13 mouse cellular contexts compared by ENCODE assay signal in genomic region chr17:67346921-67347320, GRCm38 (mm10). TPM values are rescaled to one million over a fixed set of nuclear protein-coding genes. Genes with fewer than 3 reads are reported as not detected.
DNase-seq lines count a peak whose midpoint lies in the region; ATAC-seq and TF ChIP-seq lines count a peak whose summit lies in the region.
"Had no signal": no experiment of that assay in that cellular context is flagged by ENCODE, and none has a peak within 500 bp of the region (broad histone marks: within the 10 kb centered on the region; RNA-seq: fewer than 3 reads in every experiment).

No protein-coding gene starts in this region.

- peak; percentile 21 for DNase-seq in adrenal gland, postnatal 10 days
- no peak for DNase-seq in adrenal gland, postnatal 4 days (ENCODE audit: low spot score in 2 of 2)
- DNase-seq in liver, embryonic 11.5 days (ENCODE audit: low spot score): no peak
- DNase-seq in lung, postnatal 4 days: peak; percentile 29 to 45
- DNase-seq in layer of hippocampus, adult 2 months (ENCODE audit: low spot score in 2 of 2): no peak
- no peak for DNase-seq in urinary bladder, postnatal 25 days (ENCODE audit: low spot score)
- DNase-seq: forebrain, postnatal 0 days; layer of hippocampus, postnatal 36 days; thymus, adult 18-20 months had no signal

- H3K4me2 ChIP-seq in liver, embryonic 15.5 days: no peak overlapping the region
- no peak overlapping the region for H3K4me2 ChIP-seq in liver, embryonic 11.5 days
- H3K4me2 ChIP-seq in kidney, embryonic 16.5 days (replicated peaks; ENCODE audit: low read depth, low read length): no peak overlapping the region
- H3K4me2 ChIP-seq: limb, embryonic 13.5 days had no signal

- no peaks in the 10 kb centered on the region for H3K36me3 ChIP-seq in liver, embryonic 15.5 days (replicated peaks)
- no peaks in the 10 kb centered on the region for H3K36me3 ChIP-seq in liver, embryonic 11.5 days (ENCODE audit: control insufficient read depth, insufficient read depth, low read length)
- no peaks in the 10 kb centered on the region for H3K36me3 ChIP-seq in kidney, embryonic 16.5 days (ENCODE audit: insufficient read depth, low read length)
- H3K36me3 ChIP-seq: limb, embryonic 13.5 days; midbrain, embryonic 10.5 days had no signal

- H3K9me3 ChIP-seq in liver, embryonic 15.5 days (replicated peaks): no peaks in the 10 kb centered on the region
- H3K9me3 ChIP-seq in liver, embryonic 11.5 days (ENCODE audit: control insufficient read depth, low read length): no peaks in the 10 kb centered on the region
- peaks cover 2% of the 10 kb centered on the region; the same call in 1 of the 2 replicates for H3K9me3 ChIP-seq in kidney, embryonic 16.5 days (ENCODE audit: low read length)
- H3K9me3 ChIP-seq: limb, embryonic 13.5 days; midbrain, embryonic 10.5 days had no signal

- no peaks in the 10 kb centered on the region for H3K4me1 ChIP-seq in liver, embryonic 15.5 days (replicated peaks)
- no peaks in the 10 kb centered on the region for H3K4me1 ChIP-seq in liver, embryonic 11.5 days (replicated peaks; ENCODE audit: control insufficient read depth, insufficient read depth, low read length)
- H3K4me1 ChIP-seq in kidney, embryonic 16.5 days (ENCODE audit: insufficient read depth, low read length): peaks cover 20% of the 10 kb centered on the region
- H3K4me1 ChIP-seq: midbrain, embryonic 10.5 days had no signal

- no peak overlapping the region for H3K4me3 ChIP-seq in liver, embryonic 15.5 days (replicated peaks)
- no peak overlapping the region for H3K4me3 ChIP-seq in liver, embryonic 11.5 days (ENCODE audit: low read depth, low read length)
- H3K4me3 ChIP-seq in kidney, embryonic 16.5 days (ENCODE audit: low read length): no peak overlapping the region
- H3K4me3 ChIP-seq in layer of hippocampus, adult 2 months: no peak overlapping the region
- H3K4me3 ChIP-seq: limb, embryonic 13.5 days; midbrain, embryonic 10.5 days had no signal

- no peak for TF ChIP-seq CTCF in layer of hippocampus, adult 2 months (conservative IDR thresholded peaks at IDR 0.05)

- WGBS in liver, embryonic 15.5 days (ENCODE audit: insufficient replicate concordance): 35% methylated on average over 10 of the region's 10 CpGs
- WGBS in liver, embryonic 11.5 days: 66% methylated on average over 10 of the region's 10 CpGs
- WGBS in kidney, embryonic 16.5 days: 51% methylated on average over 10 of the region's 10 CpGs

- peaks cover 14% of the 10 kb centered on the region for H3K27me3 ChIP-seq in liver, embryonic 15.5 days
- H3K27me3 ChIP-seq in liver, embryonic 11.5 days (replicated peaks; ENCODE audit: control insufficient read depth, insufficient read depth, low read length): peaks cover 4% of the 10 kb centered on the region; the same call in 1 of the 2 replicates
- H3K27me3 ChIP-seq in kidney, embryonic 16.5 days (ENCODE audit: insufficient read depth, low read length): no peaks in the 10 kb centered on the region

- peak; percentile 51; the same call in 1 of the 2 replicates for ATAC-seq in liver, embryonic 15.5 days (ENCODE audit: insufficient read depth)
- ATAC-seq in liver, embryonic 11.5 days (replicated peaks; ENCODE audit: low FRiP score): no peak
- ATAC-seq in kidney, embryonic 16.5 days (ENCODE audit: low FRiP score, low TSS enrichment): no peak
- ATAC-seq: forebrain, postnatal 0 days had no signal

- no peak overlapping the region for H3K9ac ChIP-seq in liver, embryonic 15.5 days
- no peak overlapping the region for H3K9ac ChIP-seq in liver, embryonic 11.5 days (ENCODE audit: low read depth, low read length)
- H3K9ac ChIP-seq in kidney, embryonic 16.5 days (replicated peaks; ENCODE audit: low read length): no peak overlapping the region
- H3K9ac ChIP-seq: forebrain, postnatal 0 days; limb, embryonic 13.5 days had no signal

- no peak overlapping the region for H3K27ac ChIP-seq in liver, embryonic 15.5 days (replicated peaks)
- no peak overlapping the region for H3K27ac ChIP-seq in liver, embryonic 11.5 days (ENCODE audit: low read depth, low read length)
- peak overlapping the region; percentile 50 for H3K27ac ChIP-seq in kidney, embryonic 16.5 days (ENCODE audit: low read length)
- H3K27ac ChIP-seq in layer of hippocampus, adult 2 months: no peak overlapping the region
- H3K27ac ChIP-seq: limb, embryonic 13.5 days; midbrain, embryonic 10.5 days had no signal

RNA-seq across cellular contexts. Expression of gene Ptprm, which starts 7.3 kb away (rescaled TPM):
- 10 to 100 TPM; 41.0 to 56.9 TPM for total RNA-seq in adrenal gland, postnatal 10 days (2021)
- 10 to 100 TPM; 42.0 to 44.5 TPM for total RNA-seq in adrenal gland, postnatal 4 days (2021)
- polyA plus RNA-seq in liver, embryonic 15.5 days (2015; fragmentation: Nextera tagmentation; extraction: Ambion mirVana): 1.4 and 1.8 TPM in 2 replicates
- 5.0 and 5.7 TPM in 2 replicates for polyA plus RNA-seq in liver, embryonic 11.5 days (2014; fragmentation: Nextera tagmentation; extraction: Ambion mirVana)
- 17.3 and 19.9 TPM in 2 replicates for polyA plus RNA-seq in kidney, embryonic 16.5 days (2015; fragmentation: Nextera tagmentation; extraction: Ambion mirVana)
- 10 to 100 TPM; 21.1 to 26.4 TPM for total RNA-seq in layer of hippocampus, adult 2 months (2021)

Comparison
In these comparisons a context has a peak if more than half of its experiments do, and no peak if none do; other contexts are left out.
1. DNase-seq: peak in adrenal gland, postnatal 10 days (single experiment) and lung, postnatal 4 days (2 of 2); none in adrenal gland, postnatal 4 days (0 of 2), liver, embryonic 11.5 days (single experiment), layer of hippocampus, adult 2 months (0 of 2) and urinary bladder, postnatal 25 days (single experiment).